Comparison of ENCODE assay signal across 16 mouse cellular contexts in the genomic region with DNA sequence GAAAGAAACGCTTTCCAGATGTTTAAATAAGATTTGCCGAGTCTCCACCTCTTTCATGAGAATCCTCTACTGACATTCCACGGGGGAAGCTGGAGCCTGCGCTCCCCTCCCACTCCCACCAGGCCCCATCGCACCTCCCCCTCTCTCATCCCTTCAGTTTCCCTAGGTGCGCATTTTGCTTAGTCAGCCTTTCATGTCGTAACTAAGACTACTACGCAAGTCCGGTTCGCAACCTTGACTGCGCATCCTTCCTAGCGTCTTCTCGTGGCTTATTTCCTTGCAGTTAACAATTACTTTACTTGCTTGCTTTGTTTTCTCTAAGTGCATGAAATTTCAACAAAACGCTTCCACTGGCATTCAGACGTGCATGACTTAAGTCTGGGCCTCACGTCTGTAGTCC. TPM values are rescaled to one million over a fixed set of nuclear protein-coding genes. Genes with fewer than 3 reads are reported as not detected.
"Had no signal": no experiment of that assay in that cellular context is flagged by ENCODE, and none has a peak within 500 bp of the region (broad histone marks: within the 10 kb centered on the region; RNA-seq: fewer than 3 reads in every experiment).

No protein-coding gene starts in this region.

- H3K36me3 ChIP-seq: kidney, embryonic 15.5 days; limb, embryonic 10.5 days; lung, embryonic 15.5 days; neural tube, embryonic 15.5 days; stomach, embryonic 15.5 days had no signal

- H3K4me3 ChIP-seq: left cerebral cortex, adult 2 months; megakaryocyte, embryonic 14.5 days had no signal

- H3K27me3 ChIP-seq: kidney, embryonic 15.5 days; lung, embryonic 15.5 days; megakaryocyte, embryonic 14.5 days; neural tube, embryonic 15.5 days; stomach, embryonic 15.5 days had no signal

- H3K9ac ChIP-seq: kidney, embryonic 15.5 days; lung, embryonic 15.5 days; neural tube, embryonic 15.5 days; stomach, embryonic 15.5 days had no signal

- H3K9me3 ChIP-seq: kidney, embryonic 15.5 days; limb, embryonic 10.5 days; lung, embryonic 15.5 days; megakaryocyte, embryonic 14.5 days; neural tube, embryonic 15.5 days; stomach, embryonic 15.5 days had no signal

- H3K27ac ChIP-seq: kidney, embryonic 15.5 days; left cerebral cortex, adult 2 months; limb, embryonic 10.5 days; lung, embryonic 15.5 days; macrophage; neural tube, embryonic 15.5 days; stomach, embryonic 15.5 days had no signal

- ATAC-seq: midbrain, embryonic 16.5 days had no signal

- DNase-seq: kidney, adult 18-20 months; kidney, postnatal 25 days; lung, postnatal 14 days; right cerebral cortex, adult 18-20 months; spleen, adult 18-20 months; thymus, adult 2 months; thymus, postnatal 25 days had no signal

RNA-seq across cellular contexts. Expression of a gene that starts 21.5 kb away (rescaled TPM):
- polyA plus RNA-seq: macrophage had no signal
